Mouse (Mus musculus): ENCODE measurements around the gene Usp7.

DNA sequence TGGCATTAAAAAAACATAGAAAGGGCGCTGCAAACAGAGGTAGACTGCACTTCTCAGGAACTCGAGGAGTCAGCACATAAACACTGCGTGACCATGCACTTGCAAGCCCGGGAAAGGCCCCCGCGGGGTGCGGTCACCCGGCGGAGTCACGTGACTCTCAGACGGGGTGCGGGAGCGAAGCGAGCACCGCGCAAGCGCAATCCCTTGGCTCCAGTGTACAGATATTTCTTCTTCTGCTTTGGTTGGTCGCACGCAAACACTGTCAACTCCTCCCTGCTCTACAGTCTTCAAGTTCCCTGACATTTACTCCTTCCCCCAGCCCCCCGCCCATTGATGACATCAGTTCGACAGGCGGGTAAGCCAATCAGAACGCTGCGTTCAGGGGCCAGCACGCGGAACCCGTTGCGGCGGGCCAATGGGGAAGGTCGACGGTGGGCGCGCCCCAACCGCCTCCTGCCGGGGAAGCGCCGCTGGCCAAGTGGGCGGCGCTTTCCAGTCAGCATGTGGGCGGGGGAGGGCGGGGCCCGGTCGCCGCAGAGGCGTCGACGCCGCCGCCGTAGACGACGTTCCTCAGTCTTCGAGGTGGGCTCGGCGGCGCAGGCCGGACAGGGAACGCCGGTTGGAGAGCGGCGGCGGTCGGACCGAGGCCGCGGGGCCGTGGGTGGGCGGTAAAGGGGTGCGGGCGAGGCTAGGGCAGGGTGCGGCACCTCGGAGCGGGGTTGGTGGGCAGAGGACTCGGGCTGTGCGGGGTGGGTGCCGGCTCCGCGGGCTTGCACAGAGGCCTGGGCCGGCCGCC, 37.7 kb upstream of the Usp7 start, which contains the start of gene 1810013L24Rik:
- TF ChIP-seq ZNF384 (IDR thresholded peaks at IDR 0.05; ENCODE audit: low read depth, low read length) (no peak), USF2 (IDR thresholded peaks at IDR 0.05; ENCODE audit: borderline replicate concordance in 1 of 2, insufficient read depth in 1 of 2, low read depth in 1 of 2, low read length in 2 of 2) (peak; percentile 79 to 85), ZMIZ1 (IDR thresholded peaks at IDR 0.05; ENCODE audit: low read depth, low read length) (peak; percentile 91), CTCF (IDR thresholded peaks at IDR 0.05 in 2 of 3, conservative IDR thresholded peaks at IDR 0.05 in 1 of 3; ENCODE audit: control insufficient read depth in 1 of 3, insufficient read depth in 1 of 3, low read depth in 2 of 3, low read length in 3 of 3, poor library complexity in 1 of 3, severe bottlenecking in 1 of 3) (no peak), POLR2A (IDR thresholded peaks at IDR 0.05; ENCODE audit: control insufficient read depth in 1 of 2, insufficient read depth in 1 of 2, low read depth in 1 of 2, low read length in 2 of 2, poor library complexity in 1 of 2) (peak; percentile 86 to 95), E2F4 (IDR thresholded peaks at IDR 0.05; ENCODE audit: borderline replicate concordance, low read depth, low read length) (peak; percentile 87), MAFK (IDR thresholded peaks at IDR 0.05; ENCODE audit: borderline replicate concordance, low read depth, low read length) (no peak), MAZ (IDR thresholded peaks at IDR 0.05; ENCODE audit: low read depth, low read length) (peak; percentile 98), EP300 (IDR thresholded peaks at IDR 0.05; ENCODE audit: low read depth in 1 of 2, low read length in 2 of 2) (no peak; a peak in 1 of 4 replicates)

All from MEL (cell line).